23 mouse cellular contexts compared by ENCODE assay signal in genomic region chr10:7825281-7825665, GRCm38 (mm10). TPM values are rescaled to one million over a fixed set of nuclear protein-coding genes. Genes with fewer than 3 reads are reported as not detected.
DNase-seq lines count a peak whose midpoint lies in the region; ATAC-seq and TF ChIP-seq lines count a peak whose summit lies in the region.
"Had no signal": no experiment of that assay in that cellular context is flagged by ENCODE, and none has a peak within 500 bp of the region (broad histone marks: within the 10 kb centered on the region; RNA-seq: fewer than 3 reads in every experiment).

No protein-coding gene starts in this region.

- H3K4me1 ChIP-seq in spleen, adult 2 months (ENCODE audit: control insufficient read depth, insufficient read depth, insufficient read length) = peaks cover 10% of the 10 kb centered on the region; the same call in 1 of the 2 replicates
- H3K4me1 ChIP-seq in bone marrow macrophage, adult 2 months (ENCODE audit: control insufficient read depth, insufficient read depth, low read length) = peaks cover 34% of the 10 kb centered on the region
- H3K4me1 ChIP-seq: forebrain, embryonic 10.5 days; forebrain, embryonic 13.5 days; heart, embryonic 10.5 days; heart, embryonic 13.5 days; hindbrain, embryonic 12.5 days; hindbrain, embryonic 15.5 days had no signal

- TF ChIP-seq CTCF in spleen, adult 2 months (IDR thresholded peaks at IDR 0.05; ENCODE audit: extremely low read depth, insufficient read depth, insufficient read length, insufficient replicate concordance) = no peak
- no peak for TF ChIP-seq CTCF in bone marrow macrophage, adult 2 months (IDR thresholded peaks at IDR 0.05; ENCODE audit: low read depth, low read length)

- H3K27ac ChIP-seq in spleen, adult 2 months (ENCODE audit: insufficient read depth, low read length) = peak overlapping the region; percentile 88
- peak overlapping the region; percentile 44 for H3K27ac ChIP-seq in bone marrow macrophage, adult 2 months (ENCODE audit: insufficient read depth, low read depth, low read length)
- H3K27ac ChIP-seq: forebrain, embryonic 10.5 days; forebrain, embryonic 13.5 days; gastrocnemius, adult 2 months; heart, adult 2 months; heart, embryonic 10.5 days; heart, embryonic 13.5 days; hindbrain, embryonic 12.5 days; hindbrain, embryonic 15.5 days had no signal

- DNase-seq in spleen, adult 2 months (ENCODE audit: low read depth in 1 of 2, low spot score in 2 of 2) = no peak
- DNase-seq in spleen, postnatal 36 days (ENCODE audit: low spot score in 2 of 2) = no peak
- no peak for DNase-seq in layer of hippocampus, postnatal 25 days (ENCODE audit: extremely low spot score in 1 of 2, low spot score in 1 of 2)
- DNase-seq: adrenal gland, adult 8-10 months; adrenal gland, postnatal 25 days; cerebellum, adult 18-20 months; cerebellum, adult 9-10 months; cerebellum, postnatal 14 days; gastrocnemius, adult 2 months; gastrocnemius, postnatal 14 days; heart, adult 2 months; heart, postnatal 14 days had no signal

- no peak for TF ChIP-seq POLR2A in spleen, adult 2 months (IDR thresholded peaks at IDR 0.05; ENCODE audit: low read depth, low read length)
- TF ChIP-seq POLR2A in bone marrow macrophage, adult 2 months (IDR thresholded peaks at IDR 0.05; ENCODE audit: borderline replicate concordance, low read depth, low read length) = no peak

- H3K4me3 ChIP-seq in spleen, adult 2 months (ENCODE audit: extremely low read depth, insufficient read depth, insufficient read length) = no peak overlapping the region
- H3K4me3 ChIP-seq in bone marrow macrophage, adult 2 months (ENCODE audit: insufficient read depth, low read length) = no peak overlapping the region
- H3K4me3 ChIP-seq: forebrain, embryonic 10.5 days; forebrain, embryonic 13.5 days; gastrocnemius, adult 2 months; heart, adult 2 months; heart, embryonic 10.5 days; heart, embryonic 13.5 days; hindbrain, embryonic 12.5 days; hindbrain, embryonic 15.5 days had no signal

- H3K36me3 ChIP-seq in spleen, adult 2 months (ENCODE audit: control insufficient read depth, insufficient read depth, low read length) = peaks cover 13% of the 10 kb centered on the region

- ATAC-seq in megakaryocyte, adult 5-6 weeks (ENCODE audit: poor library complexity, severe bottlenecking) = peak; percentile 54
- no peak for ATAC-seq in inflammation-experienced regulatory T-cells, adult 6 months
- ATAC-seq: forebrain, embryonic 13.5 days; forebrain, embryonic 16.5 days had no signal

- 84% methylated on average over 4 of the region's 4 CpGs for WGBS in spleen, adult 2 months

- no peaks in the 10 kb centered on the region for H3K27me3 ChIP-seq in spleen, adult 2 months (ENCODE audit: control insufficient read depth, insufficient read depth, low read length)
- H3K27me3 ChIP-seq: forebrain, embryonic 13.5 days; heart, embryonic 13.5 days; hindbrain, embryonic 12.5 days; hindbrain, embryonic 15.5 days had no signal

RNA-seq across cellular contexts. Expression of gene Zc3h12d, which starts 7.0 kb away (rescaled TPM):
- 18.3 and 24.6 TPM in 2 replicates for polyA plus RNA-seq in spleen, adult 2 months (2012; rRNA removed)
- 27.6 and 29.5 TPM in 2 replicates for polyA plus RNA-seq in bone marrow macrophage, adult 2 months (2012; ENCODE audit: insufficient read depth, insufficient read length, missing spikeins)
- total RNA-seq in megakaryocyte, adult 5-6 weeks (2015) = 5.3 and 7.3 TPM in 2 replicates
- 9.3 and 11.3 TPM in 2 replicates for total RNA-seq in megakaryocyte, adult 5-6 weeks (2017)
- polyA plus RNA-seq in inflammation-experienced regulatory T-cells, adult 6 months (2017; shearing (Covaris generic)) = 10 to 100 TPM; 36.9 to 59.8 (median 48.1) TPM
- under 1 TPM; 0.10 to 0.12 TPM for total RNA-seq in layer of hippocampus, postnatal 25 days (2021)
- total RNA-seq: gastrocnemius, postnatal 14 days had no signal
- polyA plus RNA-seq: C2C12; forebrain, embryonic 13.5 days had no signal

RNA-seq across cellular contexts. Expression of gene Ppil4, which starts 32.6 kb away (rescaled TPM):
- polyA plus RNA-seq in spleen, adult 2 months (2012; rRNA removed) = 5.5 and 6.2 TPM in 2 replicates
- 30.2 and 31.5 TPM in 2 replicates for polyA plus RNA-seq in bone marrow macrophage, adult 2 months (2012; ENCODE audit: insufficient read depth, insufficient read length, missing spikeins)
- 36.4 and 39.4 TPM in 2 replicates for total RNA-seq in megakaryocyte, adult 5-6 weeks (2015)
- total RNA-seq in megakaryocyte, adult 5-6 weeks (2017) = 73.5 and 79.8 TPM in 2 replicates
- 10 to 100 TPM; 73.7 to 85.7 (median 82.6) TPM for polyA plus RNA-seq in inflammation-experienced regulatory T-cells, adult 6 months (2017; shearing (Covaris generic))
- total RNA-seq in layer of hippocampus, postnatal 25 days (2021) = 10 to 100 TPM; 31.9 to 32.1 TPM

RNA-seq across cellular contexts. Expression of gene Ginm1, which starts 32.6 kb away (rescaled TPM):
- polyA plus RNA-seq in spleen, adult 2 months (2012; rRNA removed) = 9.2 and 13.9 TPM in 2 replicates
- 53.7 and 61.3 TPM in 2 replicates for polyA plus RNA-seq in bone marrow macrophage, adult 2 months (2012; ENCODE audit: insufficient read depth, insufficient read length, missing spikeins)
- total RNA-seq in megakaryocyte, adult 5-6 weeks (2015) = 47.8 and 54.0 TPM in 2 replicates
- total RNA-seq in megakaryocyte, adult 5-6 weeks (2017) = 58.8 and 74.6 TPM in 2 replicates
- polyA plus RNA-seq in inflammation-experienced regulatory T-cells, adult 6 months (2017; shearing (Covaris generic)) = 10 to 100 TPM; 64.3 to 74.6 (median 72.9) TPM
- total RNA-seq in layer of hippocampus, postnatal 25 days (2021) = 10 to 100 TPM; 18.8 to 20.6 TPM
